Mouse (Mus musculus) CH12.LX (cell line): ENCODE results near the gene Ifnar1. TPM values are rescaled to one million over a fixed set of nuclear protein-coding genes. Genes with fewer than 3 reads are reported as not detected.

Experiments
- DNase-seq: peaks from one replicate; pipeline ENCODE4 v3.0.0-alpha.2; 2013; ENCODE audit errors: extremely low read depth
- H3K27ac ChIP-seq: 2 replicates; pipeline ENCODE4 v1.5.1; 2012; ENCODE audit warnings: low read depth, mild to moderate bottlenecking, control low read depth, moderate library complexity; ENCODE audit not compliant: insufficient read depth
- H3K27me3 ChIP-seq: replicated peaks from 2 replicates; pipeline ENCODE3; 2012; ENCODE audit warnings: inconsistent platforms
- H3K36me3 ChIP-seq, 2 experiments: replicated peaks in 1 of 2; 2 replicates each; pipeline versions ENCODE3 to v1.6.1; 2012; ENCODE audit warnings: inconsistent platforms in 1 of 2, low read length in 1 of 2, mild to moderate bottlenecking in 1 of 2, mixed read lengths in 1 of 2, moderate library complexity in 1 of 2; ENCODE audit not compliant: control insufficient read depth in 1 of 2, insufficient read depth in 1 of 2
- H3K4me1 ChIP-seq, 2 experiments: 2 replicates each; pipeline ENCODE4 v1.6.1; 2012; ENCODE audit warnings: inconsistent platforms in 1 of 2, moderate library complexity in 1 of 2; ENCODE audit not compliant: insufficient read depth in 2 of 2, control insufficient read depth in 1 of 2
- H3K4me2 ChIP-seq: 2 replicates; pipeline ENCODE4 v1.6.1; 2012; ENCODE audit warnings: low read depth, mild to moderate bottlenecking, control low read depth; ENCODE audit not compliant: poor library complexity, insufficient read depth, severe bottlenecking
- H3K4me3 ChIP-seq, 3 experiments: fragments of 150-350 bp in 1 of 3; sonication (generic) in 1 of 3; replicated peaks in 1 of 3; 2 replicates each; pipeline versions ENCODE3 to v1.5.1; 2011 to 2012; ENCODE audit warnings: low read depth in 2 of 3, low read length in 2 of 3, mild to moderate bottlenecking in 2 of 3, moderate library complexity in 2 of 3, control low read depth in 1 of 3, improper control_type of control experiment in 1 of 3, inconsistent platforms in 1 of 3, mixed read lengths in 1 of 3; ENCODE audit not compliant: poor library complexity in 1 of 3
- H3K79me2 ChIP-seq: replicated peaks from 2 replicates; pipeline ENCODE4 v1.6.1; 2012; ENCODE audit warnings: mild to moderate bottlenecking, moderate library complexity; ENCODE audit not compliant: control insufficient read depth, poor library complexity, insufficient read depth, severe bottlenecking; ENCODE audit errors: extremely low read depth
- H3K9ac ChIP-seq: 2 replicates; pipeline ENCODE4 v1.6.1; 2012; ENCODE audit warnings: low read depth, mild to moderate bottlenecking, control low read depth, moderate library complexity; ENCODE audit not compliant: insufficient read depth
- H3K9me3 ChIP-seq: replicated peaks from 2 replicates; pipeline ENCODE3; 2012; ENCODE audit warnings: low read length, inconsistent platforms, mixed read lengths
- EP300 ChIP-seq: IDR thresholded peaks from 2 replicates; pipeline ENCODE4 v1.6.1; 2011; ENCODE audit warnings: low read length, improper control_type of control experiment
- KAT2A ChIP-seq: IDR thresholded peaks from 2 replicates; pipeline ENCODE4 v1.6.1; 2012; ENCODE audit warnings: low read length, improper control_type of control experiment, inconsistent platforms; ENCODE audit not compliant: insufficient replicate concordance
- MXI1 ChIP-seq: IDR thresholded peaks from 2 replicates; pipeline ENCODE4 v1.6.1; 2011; ENCODE audit warnings: mild to moderate bottlenecking, low read depth, low read length, improper control_type of control experiment
- MYC ChIP-seq: IDR thresholded peaks from 2 replicates; pipeline ENCODE4 v1.6.1; 2011; ENCODE audit warnings: low read depth, mild to moderate bottlenecking, improper control_type of control experiment, low read length
- TCF12 ChIP-seq: IDR thresholded peaks from 2 replicates; pipeline ENCODE4 v1.6.1; 2014; ENCODE audit warnings: low read depth, mild to moderate bottlenecking, inconsistent platforms, low read length, improper control_type of control experiment
- UBTF ChIP-seq: IDR thresholded peaks from 2 replicates; pipeline ENCODE4 v1.6.1; 2012; ENCODE audit warnings: low read depth, mild to moderate bottlenecking, inconsistent platforms, low read length, improper control_type of control experiment, moderate library complexity
- USF1 ChIP-seq: IDR thresholded peaks from 2 replicates; pipeline ENCODE4 v1.6.1; 2014; ENCODE audit warnings: low read depth, mild to moderate bottlenecking, inconsistent platforms, low read length, improper control_type of control experiment
- ZC3H11A ChIP-seq: IDR thresholded peaks from 2 replicates; pipeline ENCODE4 v1.6.1; 2012; ENCODE audit warnings: low read depth, mild to moderate bottlenecking, inconsistent platforms, low read length, improper control_type of control experiment
- ZMIZ1 ChIP-seq: IDR thresholded peaks from 2 replicates; pipeline ENCODE4 v1.6.1; 2012; ENCODE audit warnings: low read depth, mild to moderate bottlenecking, inconsistent platforms, low read length, improper control_type of control experiment
- dilution Hi-C: fragments of 300-500 bp; cut with MboI; formaldehyde crosslinking; loops from 2 replicates; pipeline ENCODE4 v1.14.3; 2020; ENCODE audit warnings: low sequenced_read_pairs; ENCODE audit not compliant: extremely low pct_unique_long_range_greater_than_20kb, extremely low pct_ligation_motif_present
- in situ Hi-C: fragments of 300-500 bp; cut with MboI; formaldehyde crosslinking; loops from 3 replicates; pipeline ENCODE4 v1.14.3; 2019; ENCODE audit warnings: low sequenced_read_pairs, low pct_ligation_motif_present, low pct_unique_long_range_greater_than_20kb, mixed read lengths
- polyA plus RNA-seq: library from polyadenylated mRNA; unstranded; fragments of >175 nt; gene quantifications from 2 replicates; pipeline ENCODE4 v1.2.1, GENCODE M21; 2012; ENCODE audit warnings: low read depth; ENCODE audit not compliant: insufficient read length
- total RNA-seq, 2 experiments: library from RNA; depleted of rRNA; stranded (reverse); fragments of 300-350 nt in 1 of 2; fragments of >200 nt in 1 of 2; gene quantifications; 2 replicates each; pipeline ENCODE4 v1.2.3; 2012 to 2014

Gene Ifnar1
- total and polyA plus RNA-seq, 3 experiments, result 32.8 to 49.4 (median 40.3) TPM

DNA sequence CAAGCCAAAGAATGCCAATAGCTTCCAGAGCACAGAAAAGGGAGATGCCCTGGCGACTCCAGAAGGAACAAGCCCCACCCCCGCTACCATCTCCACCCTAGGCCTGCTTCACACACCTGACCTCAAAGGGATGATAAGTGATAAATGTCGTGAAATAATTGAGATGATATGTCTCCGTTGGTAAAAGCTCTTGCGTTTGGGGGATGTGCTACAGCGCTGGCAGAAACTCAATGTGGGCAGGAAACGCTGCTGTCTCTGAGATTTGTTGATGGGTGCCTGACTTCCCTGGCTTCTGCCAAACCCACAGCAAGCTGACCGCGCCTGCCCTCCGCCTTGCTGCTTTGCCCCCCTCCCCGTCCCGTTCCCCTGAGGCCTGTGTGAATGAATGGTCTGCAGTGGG lies 68.6 kb downstream of the Ifnar1 start:
- Histone ChIP-seq H3K36me3 (peaks cover 62 to 82% of the 10 kb centered on the region in 2 experiments), H3K4me2 (no peak overlapping the region), H3K4me1 (peaks cover 13 to 54% of the 10 kb centered on the region in 2 experiments), H3K79me2 (peaks cover 51% of the 10 kb centered on the region), H3K27ac (no peak overlapping the region), H3K9me3 (no peaks in the 10 kb centered on the region), H3K9ac (no peak overlapping the region), H3K27me3 (no peaks in the 10 kb centered on the region), H3K4me3 (no peak overlapping the region)
- in situ Hi-C loops (no loop called here), dilution Hi-C loops (no loop called here)
- TF ChIP-seq ZC3H11A, result no peak
- TF ChIP-seq TCF12, result 0 out of 2 replicates have a peak, but pooled peaks have one; percentile 10
- no peak for TF ChIP-seq ZMIZ1
- no peak for TF ChIP-seq MXI1
- no peak for TF ChIP-seq USF1
- DNase-seq, result no peak

DNA sequence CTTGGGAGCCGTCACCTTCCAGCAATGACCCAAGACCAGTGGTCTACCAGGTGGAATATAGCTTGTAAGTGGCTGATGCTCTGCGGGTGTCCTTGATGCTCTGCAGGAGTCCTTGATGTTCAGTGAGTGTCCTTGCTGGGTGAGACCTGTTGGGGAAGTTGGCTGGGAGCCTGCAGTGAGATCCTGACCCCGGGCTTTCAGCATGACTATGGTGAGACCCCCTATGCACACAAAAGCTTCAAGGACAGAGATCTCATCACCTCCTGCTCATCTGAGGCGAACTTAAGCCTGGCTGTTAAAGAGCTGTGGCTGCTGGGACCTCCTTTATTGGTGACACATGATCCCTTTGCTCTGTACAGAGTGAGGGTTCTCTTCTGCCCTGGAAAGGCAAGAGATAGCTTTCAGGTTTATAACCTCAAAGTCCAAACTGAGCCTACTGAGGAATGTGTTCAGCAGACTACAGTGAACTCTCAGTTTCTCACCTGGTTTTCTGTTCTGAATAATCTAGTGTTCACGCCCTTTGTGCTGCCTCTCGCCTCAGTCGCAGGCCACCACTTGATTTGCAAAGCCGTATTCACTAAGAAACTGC lies 70.1 kb downstream of the Ifnar1 start:
- Histone ChIP-seq H3K27ac (no peak overlapping the region), H3K4me1 (peaks cover 8 to 43% of the 10 kb centered on the region in 2 experiments; a peak in 2 of 4 replicates), H3K27me3 (no peaks in the 10 kb centered on the region), H3K4me2 (no peak overlapping the region), H3K4me3 (no peak overlapping the region), H3K79me2 (peaks cover 36% of the 10 kb centered on the region), H3K9ac (no peak overlapping the region), H3K36me3 (peaks cover 72 to 92% of the 10 kb centered on the region in 2 experiments), H3K9me3 (no peaks in the 10 kb centered on the region)
- in situ Hi-C loops, result loop anchor here (5.0 kb wide), 1 partner anchor 43 kb away; no protein-coding TSS in a partner anchor
- no peak for DNase-seq
- dilution Hi-C loops, result no loop called here
- TF ChIP-seq EP300, result 0 out of 2 replicates have a peak, but pooled peaks have one; percentile 12
- TF ChIP-seq MYC, result no peak

DNA sequence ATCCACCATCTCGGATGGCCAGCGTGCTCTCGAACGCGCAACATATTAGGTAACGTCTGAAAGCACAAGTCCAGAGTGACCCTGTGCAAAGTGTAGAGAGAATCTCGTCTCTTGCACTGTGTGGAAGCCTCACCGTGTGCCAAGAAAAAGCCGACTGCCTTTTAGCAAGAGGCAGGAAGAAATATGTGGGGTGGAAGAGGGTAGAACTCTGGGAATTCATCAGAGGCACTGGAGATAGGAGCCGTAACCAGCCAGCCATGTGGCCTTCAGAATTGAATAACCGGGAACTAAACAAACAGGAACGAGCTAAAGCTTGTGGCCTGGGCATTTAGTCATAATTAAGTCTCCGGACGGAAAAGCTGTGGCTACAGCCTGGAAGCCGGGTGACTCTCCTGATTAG lies 71.6 kb downstream of the Ifnar1 start:
- dilution Hi-C loops (no loop called here), in situ Hi-C loops (loop anchor here (5.0 kb wide), 1 partner anchor 44 kb away; no protein-coding TSS in a partner anchor)
- Histone ChIP-seq H3K36me3 (peaks cover 71 to 94% of the 10 kb centered on the region in 2 experiments), H3K4me1 (peaks cover 8 to 47% of the 10 kb centered on the region in 2 experiments), H3K27ac (no peak overlapping the region), H3K9me3 (no peaks in the 10 kb centered on the region), H3K4me2 (no peak overlapping the region), H3K79me2 (peaks cover 24% of the 10 kb centered on the region), H3K9ac (no peak overlapping the region), H3K27me3 (no peaks in the 10 kb centered on the region)
- no peak for DNase-seq
- no peak for TF ChIP-seq KAT2A
- no peak for TF ChIP-seq MXI1
- no peak for TF ChIP-seq UBTF
- TF ChIP-seq, all 38 proteins: peak for 0
- no peak overlapping the region for H3K4me3 ChIP-seq

Other genes with a start within 250 kb of the Ifnar1 start
- gene Olig1, start 215.5 kb upstream of the Ifnar1 start, total RNA-seq (2012; rRNA removed), result not detected in 2 replicates
- gene Olig1, start 215.5 kb upstream of the Ifnar1 start, total RNA-seq (2014; rRNA removed), result not detected in 2 replicates
- gene Olig1, start 215.5 kb upstream of the Ifnar1 start, polyA plus RNA-seq, result not detected in 2 replicates
- 25.5 and 34.9 TPM in 2 replicates for gene Ifnar2, start 112.5 kb upstream of the Ifnar1 start, total RNA-seq (2012; rRNA removed)
- gene Ifnar2, start 112.5 kb upstream of the Ifnar1 start, total RNA-seq (2014; rRNA removed), result 32.0 and 33.1 TPM in 2 replicates
- gene Ifnar2, start 112.5 kb upstream of the Ifnar1 start, polyA plus RNA-seq, result 33.7 and 34.5 TPM in 2 replicates
- not detected in 2 replicates for gene Gm21970, start 93.5 kb upstream of the Ifnar1 start, total RNA-seq (2012; rRNA removed)
- gene Gm21970, start 93.5 kb upstream of the Ifnar1 start, total RNA-seq (2014; rRNA removed), result not detected in 2 replicates
- gene Gm21970, start 93.5 kb upstream of the Ifnar1 start, polyA plus RNA-seq, result not detected in 2 replicates
- gene Il10rb, start 79.1 kb upstream of the Ifnar1 start, total RNA-seq (2012; rRNA removed), result 27.5 and 32.1 TPM in 2 replicates
- gene Il10rb, start 79.1 kb upstream of the Ifnar1 start, total RNA-seq (2014; rRNA removed), result 34.8 and 36.1 TPM in 2 replicates
- gene Il10rb, start 79.1 kb upstream of the Ifnar1 start, polyA plus RNA-seq, result 35.6 and 37.9 TPM in 2 replicates
- gene Ifngr2, start 61.8 kb downstream of the Ifnar1 start, total RNA-seq (2012; rRNA removed), result 26.3 and 36.1 TPM in 2 replicates
- 29.6 and 32.1 TPM in 2 replicates for gene Ifngr2, start 61.8 kb downstream of the Ifnar1 start, total RNA-seq (2014; rRNA removed)
- 38.8 and 39.2 TPM in 2 replicates for gene Ifngr2, start 61.8 kb downstream of the Ifnar1 start, polyA plus RNA-seq
- 6.1 and 9.7 TPM in 2 replicates for gene Tmem50b, start 112.6 kb downstream of the Ifnar1 start, total RNA-seq (2012; rRNA removed)
- 12.7 and 14.5 TPM in 2 replicates for gene Tmem50b, start 112.6 kb downstream of the Ifnar1 start, total RNA-seq (2014; rRNA removed)
- 15.9 TPM in 2 replicates for gene Tmem50b, start 112.6 kb downstream of the Ifnar1 start, polyA plus RNA-seq
- 1.1 and 1.8 TPM in 2 replicates for gene Dnajc28, start 133.8 kb downstream of the Ifnar1 start, total RNA-seq (2012; rRNA removed)
- 0.97 and 1.2 TPM in 2 replicates for gene Dnajc28, start 133.8 kb downstream of the Ifnar1 start, total RNA-seq (2014; rRNA removed)
- 0.47 and 0.55 TPM in 2 replicates for gene Dnajc28, start 133.8 kb downstream of the Ifnar1 start, polyA plus RNA-seq
- gene Gart, start 161.7 kb downstream of the Ifnar1 start, total RNA-seq (2012; rRNA removed), result 517 and 601 TPM in 2 replicates
- 347 and 356 TPM in 2 replicates for gene Gart, start 161.7 kb downstream of the Ifnar1 start, total RNA-seq (2014; rRNA removed)
- gene Gart, start 161.7 kb downstream of the Ifnar1 start, polyA plus RNA-seq, result 722 and 821 TPM in 2 replicates
- 126 and 152 TPM in 2 replicates for gene Son, start 162.3 kb downstream of the Ifnar1 start, total RNA-seq (2012; rRNA removed)
- 206 and 235 TPM in 2 replicates for gene Son, start 162.3 kb downstream of the Ifnar1 start, total RNA-seq (2014; rRNA removed)
- 237 and 271 TPM in 2 replicates for gene Son, start 162.3 kb downstream of the Ifnar1 start, polyA plus RNA-seq
- 62.5 and 63.2 TPM in 2 replicates for gene Donson, start 203.5 kb downstream of the Ifnar1 start, total RNA-seq (2012; rRNA removed)
- 63.9 and 71.5 TPM in 2 replicates for gene Donson, start 203.5 kb downstream of the Ifnar1 start, total RNA-seq (2014; rRNA removed)
- gene Donson, start 203.5 kb downstream of the Ifnar1 start, polyA plus RNA-seq, result 47.6 and 51.9 TPM in 2 replicates
- gene Cryzl1, start 243.7 kb downstream of the Ifnar1 start, total RNA-seq (2012; rRNA removed), result 75.7 and 115 TPM in 2 replicates
- 111 and 125 TPM in 2 replicates for gene Cryzl1, start 243.7 kb downstream of the Ifnar1 start, total RNA-seq (2014; rRNA removed)
- 105 and 126 TPM in 2 replicates for gene Cryzl1, start 243.7 kb downstream of the Ifnar1 start, polyA plus RNA-seq
- 33.2 and 46.3 TPM in 2 replicates for gene Itsn1, start 244.0 kb downstream of the Ifnar1 start, total RNA-seq (2012; rRNA removed)
- gene Itsn1, start 244.0 kb downstream of the Ifnar1 start, total RNA-seq (2014; rRNA removed), result 32.5 and 35.9 TPM in 2 replicates
- gene Itsn1, start 244.0 kb downstream of the Ifnar1 start, polyA plus RNA-seq, result 54.5 and 68.6 TPM in 2 replicates